Mouse (Mus musculus) spleen, embryonic (tissue): ENCODE measurements at regions not wholly inside any gene's neighbourhood (a gene's known extent, or its start where the extent isn't known, plus 50 kb on each side); places are given as distances from the start of the nearest gene placed in this dataset.

ENCODE experiments used
- CTCF ChIA-PET: fragments of 350-600 bp; sonication (Branson Sonifier 250); formaldehyde crosslinking; loops from one replicate; lab custom pipeline; 2022; lab: Charles Lee

DNA sequence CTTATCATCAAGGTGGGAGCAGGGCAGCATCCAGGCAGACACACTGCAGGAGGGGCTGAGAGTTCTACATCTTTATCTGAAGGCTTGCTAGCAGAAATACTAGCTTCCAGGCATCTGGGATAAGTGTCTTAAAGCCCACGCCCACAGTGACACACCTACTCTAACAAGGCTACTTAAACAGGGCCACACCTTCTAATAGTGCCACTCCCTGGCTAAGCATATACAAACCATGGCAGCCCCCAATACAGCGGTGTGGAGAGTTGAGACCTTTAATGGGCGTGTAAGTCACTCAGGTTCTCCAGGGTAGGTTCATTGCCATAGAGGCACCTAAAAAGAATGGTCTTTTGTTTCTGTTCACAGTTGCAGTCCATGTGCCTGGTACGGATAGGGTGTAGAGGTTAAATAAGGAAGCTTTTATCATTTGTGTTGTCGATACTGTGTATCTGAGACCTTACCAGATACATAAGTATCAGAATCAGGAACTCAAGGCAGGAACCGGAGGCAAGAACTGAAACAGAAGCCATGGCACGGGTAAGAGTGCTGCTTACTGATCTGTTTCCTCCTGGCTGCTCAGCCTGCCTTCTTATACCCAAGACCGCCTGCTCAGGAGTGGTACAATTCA is 69.0 kb upstream of the Atrnl1 start:
- CTCF ChIA-PET, result no interaction called here

DNA sequence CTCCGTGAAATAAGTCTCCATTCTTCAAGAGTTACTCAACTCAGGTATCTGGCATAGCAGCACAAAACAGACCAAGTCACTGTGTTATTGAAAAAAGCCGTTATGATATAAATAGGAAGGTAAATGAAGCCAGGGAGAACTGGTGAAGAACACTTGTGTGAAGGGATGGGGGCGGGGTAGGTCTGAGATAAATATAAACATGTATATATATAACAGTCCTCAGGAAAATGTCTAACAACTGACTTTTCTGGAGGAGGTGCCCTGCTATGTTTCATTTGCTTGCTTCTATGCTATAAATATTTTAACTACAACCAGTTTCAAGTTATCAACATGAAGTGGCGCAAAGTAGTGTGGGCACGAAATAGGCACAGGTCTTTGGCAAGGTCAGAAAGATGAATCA is 68.3 kb upstream of the Atrnl1 start:
- CTCF ChIA-PET, result no interaction called here

- CTCF ChIA-PET, result interaction anchor here (0.7 kb wide), 1 partner anchor 229 kb away, joined by 4 read pairs; the partner anchor contains the start of gene Ablim1
Observed at GRCm38 (mm10) chr19:57543681-57544214, 67.1 kb upstream of the Atrnl1 start.

DNA sequence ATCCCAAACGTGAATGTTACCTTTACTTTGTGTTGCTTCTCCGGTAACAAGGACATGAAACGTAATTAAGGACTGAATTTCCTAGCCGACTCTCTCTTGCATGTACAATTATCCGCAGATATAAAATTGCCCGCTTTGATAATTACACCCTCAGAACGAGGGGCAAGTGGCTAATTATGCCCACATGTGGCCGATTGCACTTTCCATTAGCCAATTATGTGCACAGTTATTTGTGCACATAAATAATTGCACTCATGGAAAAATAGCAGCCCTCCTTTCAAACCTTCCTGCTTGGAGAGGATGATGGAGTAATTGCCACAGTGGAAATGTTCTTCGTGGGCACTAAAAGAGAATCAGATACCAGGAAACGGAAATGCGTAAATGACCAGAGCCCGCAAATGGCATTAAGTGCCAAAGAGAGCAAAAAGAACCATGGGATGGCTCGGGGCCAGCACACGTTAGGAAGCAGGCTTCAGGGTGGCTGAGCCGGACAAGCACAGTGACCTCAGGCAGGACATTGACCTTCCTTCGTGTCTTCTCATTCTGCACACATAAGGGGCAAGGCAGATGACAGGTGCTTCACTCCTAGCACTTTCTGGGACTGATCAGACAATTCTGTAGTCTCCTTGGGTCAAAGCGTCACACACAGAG is 66.5 kb upstream of the Atrnl1 start:
- CTCF ChIA-PET, result no interaction called here

GRCm38 (mm10) chr19:57545071-57545470 is 65.8 kb upstream of the Atrnl1 start:
- CTCF ChIA-PET, result interaction anchor here (0.7 kb wide), 1 partner anchor 93 kb away, joined by 8 read pairs; no protein-coding TSS in a partner anchor

DNA sequence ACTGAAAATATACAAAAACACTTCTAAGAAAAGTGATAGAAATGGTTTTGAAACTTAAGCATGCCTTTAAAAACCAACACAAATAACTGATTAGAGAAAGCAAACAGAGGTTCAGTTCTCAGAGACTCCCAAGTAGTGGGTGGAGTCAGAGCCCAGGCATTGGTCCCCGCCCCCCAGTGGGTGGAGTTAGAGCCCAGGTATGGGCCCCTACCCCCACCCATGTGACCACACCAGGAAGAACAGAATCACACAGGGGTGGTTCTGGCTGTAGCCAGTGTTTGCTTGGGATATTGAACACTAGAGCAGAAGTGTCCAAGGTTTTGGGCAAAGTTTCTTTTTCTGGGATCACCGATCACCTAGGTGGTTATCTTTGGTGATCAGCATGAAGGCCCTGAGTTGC is 64.8 kb upstream of the Atrnl1 start:
- CTCF ChIA-PET, result interaction anchor here (0.7 kb wide), 1 partner anchor 94 kb away, joined by 8 read pairs; no protein-coding TSS in a partner anchor

GRCm38 (mm10) chr19:57546519-57546918 is 64.3 kb upstream of the Atrnl1 start:
- CTCF ChIA-PET, result no interaction called here

GRCm38 (mm10) chr19:57548093-57548492 is 62.7 kb upstream of the Atrnl1 start:
- CTCF ChIA-PET, result no interaction called here

- CTCF ChIA-PET, result no interaction called here
Observed at GRCm38 (mm10) chr19:57548661-57549060, 62.2 kb upstream of the Atrnl1 start.

DNA sequence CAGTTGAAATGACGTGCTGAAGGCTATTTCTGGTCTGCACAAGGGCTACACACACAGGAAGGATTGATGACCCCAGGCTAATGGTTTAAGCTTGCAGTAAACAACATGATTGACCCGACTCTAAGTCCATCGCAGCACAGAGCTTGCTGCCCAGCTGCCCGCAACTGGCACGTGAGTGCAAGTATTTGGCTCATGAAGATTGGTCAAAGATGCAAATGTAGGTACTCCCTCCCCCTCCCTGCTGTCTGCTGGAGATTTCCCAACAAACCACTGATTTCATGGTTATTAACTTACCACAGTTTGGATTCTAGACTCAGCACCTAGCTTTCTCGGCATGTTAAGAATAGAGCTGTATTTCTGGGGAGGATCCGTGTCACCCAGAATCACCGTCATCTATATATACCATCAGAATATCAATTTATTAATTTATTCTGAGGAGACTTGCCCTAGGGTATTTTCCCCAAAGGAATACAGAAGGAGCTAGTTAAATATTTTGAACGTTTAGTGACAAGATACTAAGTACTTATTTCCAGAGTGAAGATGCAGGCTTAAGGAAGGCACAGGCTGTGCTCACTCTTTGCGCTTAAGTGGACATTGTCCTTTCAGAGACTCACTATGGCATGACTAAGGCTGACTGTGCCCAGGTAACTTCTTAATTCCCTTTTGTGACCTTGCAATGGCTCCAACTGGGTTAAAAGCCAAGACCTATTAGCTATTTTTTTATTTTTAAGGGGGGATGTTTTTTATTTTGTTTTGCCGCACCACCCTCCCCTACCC is 57.7 kb upstream of the Atrnl1 start:
- CTCF ChIA-PET, result no interaction called here

- CTCF ChIA-PET, result no interaction called here
Observed at GRCm38 (mm10) chr19:57554086-57554485, 56.7 kb upstream of the Atrnl1 start.

GRCm38 (mm10) chr19:57555313-57555712 is 55.5 kb upstream of the Atrnl1 start:
- CTCF ChIA-PET, result no interaction called here

DNA sequence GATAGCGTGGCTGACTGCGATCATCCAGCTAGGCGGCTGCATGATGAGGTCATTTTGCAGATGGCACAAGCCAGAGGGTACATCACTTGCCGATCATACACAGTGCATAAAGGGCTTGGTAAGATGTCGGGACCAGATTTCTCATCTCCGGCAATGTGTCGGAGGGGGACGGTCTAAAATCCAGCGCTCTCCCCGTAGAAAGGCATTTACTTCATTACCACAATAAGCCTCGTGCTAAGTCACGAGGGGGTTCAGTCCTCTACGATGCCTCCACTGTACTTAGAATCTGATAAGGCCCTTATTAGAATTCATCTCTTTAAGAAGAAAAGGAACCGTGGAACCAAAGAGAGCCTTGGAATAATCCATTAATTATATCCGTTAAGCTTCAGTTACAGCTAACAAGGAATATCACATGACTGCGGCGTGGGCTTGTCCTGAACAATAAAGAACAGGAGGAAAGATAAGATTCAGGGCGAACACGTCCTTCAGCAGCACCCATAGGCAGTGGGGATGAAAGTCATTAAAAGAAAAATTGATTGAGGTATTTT is 52.3 kb upstream of the Atrnl1 start:
- CTCF ChIA-PET, result no interaction called here

GRCm38 (mm10) chr19:57560757-57561156 is 50.1 kb upstream of the Atrnl1 start:
- CTCF ChIA-PET, result no interaction called here
